Mouse (Mus musculus): Measurements from ENCODE around the gene Etfrf1. TPM values are rescaled to one million over a fixed set of nuclear protein-coding genes. Genes with fewer than 3 reads are reported as not detected.

Gene Etfrf1
- polyA plus RNA-seq, 1 experiment from 2014 or later = 32.9 TPM

GRCm38 (mm10) chr6:145193446-145193845, 17.5 kb upstream of the Etfrf1 start:
- H3K36me3 ChIP-seq = no peaks in the 10 kb centered on the region
- H3K9ac ChIP-seq (replicated peaks) = no peak overlapping the region
- no peak overlapping the region for H3K4me3 ChIP-seq (replicated peaks)
- H3K4me2 ChIP-seq = no peak overlapping the region
- no peaks in the 10 kb centered on the region for H3K9me3 ChIP-seq
- no peak overlapping the region for H3K27ac ChIP-seq
- no peaks in the 10 kb centered on the region for H3K4me1 ChIP-seq (replicated peaks)
- ATAC-seq (ENCODE audit: insufficient number of reproducible peaks, insufficient read depth, low FRiP score, low TSS enrichment, low read depth) = no peak
- WGBS = 77% methylated on average over 11 of the region's 11 CpGs
- H3K27me3 ChIP-seq = no peaks in the 10 kb centered on the region

- no peak for ATAC-seq (ENCODE audit: insufficient number of reproducible peaks, insufficient read depth, low FRiP score, low TSS enrichment, low read depth)
- H3K9me3 ChIP-seq = no peaks in the 10 kb centered on the region
- 94% methylated on average over 8 of the region's 8 CpGs for WGBS
- H3K27ac ChIP-seq = no peak overlapping the region
- no peaks in the 10 kb centered on the region for H3K36me3 ChIP-seq
- no peaks in the 10 kb centered on the region for H3K27me3 ChIP-seq
- no peak overlapping the region for H3K9ac ChIP-seq (replicated peaks)
- no peak overlapping the region for H3K4me2 ChIP-seq
- H3K4me1 ChIP-seq (replicated peaks) = no peaks in the 10 kb centered on the region
- H3K4me3 ChIP-seq (replicated peaks) = no peak overlapping the region
Observed at GRCm38 (mm10) chr6:145197949-145198686, 12.8 kb upstream of the Etfrf1 start.

- Histone ChIP-seq H3K4me3 (replicated peaks) (no peak overlapping the region), H3K9ac (replicated peaks) (no peak overlapping the region), H3K27ac (no peak overlapping the region), H3K27me3 (no peaks in the 10 kb centered on the region), H3K4me1 (replicated peaks) (no peaks in the 10 kb centered on the region), H3K9me3 (no peaks in the 10 kb centered on the region), H3K36me3 (no peaks in the 10 kb centered on the region), H3K4me2 (no peak overlapping the region)
- no peak for ATAC-seq (ENCODE audit: insufficient number of reproducible peaks, insufficient read depth, low FRiP score, low TSS enrichment, low read depth)
- 82% methylated on average over 13 of the region's 13 CpGs for WGBS
Observed at GRCm38 (mm10) chr6:145202432-145203125, 8.4 kb upstream of the Etfrf1 start.

- no peaks in the 10 kb centered on the region for H3K9me3 ChIP-seq
- no peak for ATAC-seq (ENCODE audit: insufficient number of reproducible peaks, insufficient read depth, low FRiP score, low TSS enrichment, low read depth)
- WGBS = 89% methylated on average over 6 of the region's 6 CpGs
- H3K9ac ChIP-seq (replicated peaks) = no peak overlapping the region
- no peak overlapping the region for H3K4me2 ChIP-seq
- no peak overlapping the region for H3K4me3 ChIP-seq (replicated peaks)
- H3K4me1 ChIP-seq (replicated peaks) = no peaks in the 10 kb centered on the region
- H3K36me3 ChIP-seq = no peaks in the 10 kb centered on the region
- no peak overlapping the region for H3K27ac ChIP-seq
- H3K27me3 ChIP-seq = no peaks in the 10 kb centered on the region
Observed at GRCm38 (mm10) chr6:145204440-145204839, 6.5 kb upstream of the Etfrf1 start.

GRCm38 (mm10) chr6:145205142-145205541, 5.8 kb upstream of the Etfrf1 start:
- Histone ChIP-seq H3K4me2 (no peak overlapping the region), H3K4me1 (replicated peaks) (0 out of 2 replicates have a peak, but pooled peaks cover 3% of the 10 kb centered on the region), H3K27me3 (no peaks in the 10 kb centered on the region), H3K4me3 (replicated peaks) (no peak overlapping the region), H3K36me3 (no peaks in the 10 kb centered on the region), H3K27ac (no peak overlapping the region), H3K9me3 (no peaks in the 10 kb centered on the region), H3K9ac (replicated peaks) (no peak overlapping the region)
- 75% methylated on average over 10 of the region's 10 CpGs for WGBS
- ATAC-seq (ENCODE audit: insufficient number of reproducible peaks, insufficient read depth, low FRiP score, low TSS enrichment, low read depth) = no peak

GRCm38 (mm10) chr6:145210056-145210680, 766 bp upstream of the Etfrf1 start:
- H3K27ac ChIP-seq = no peak overlapping the region
- 43% methylated on average over 8 of the region's 8 CpGs for WGBS
- no peak for ATAC-seq (ENCODE audit: insufficient number of reproducible peaks, insufficient read depth, low FRiP score, low TSS enrichment, low read depth)

GRCm38 (mm10) chr6:145211376-145212305, 707 bp downstream of the Etfrf1 start:
- 4% methylated on average over 21 of the region's 21 CpGs for WGBS
- ATAC-seq (ENCODE audit: insufficient number of reproducible peaks, insufficient read depth, low FRiP score, low TSS enrichment, low read depth) = peak; percentile 61
- H3K27me3 ChIP-seq = no peaks in the 10 kb centered on the region
- peak overlapping the region; percentile 97 for H3K27ac ChIP-seq
- H3K4me1 ChIP-seq (replicated peaks) = 0 out of 2 replicates have a peak, but pooled peaks cover 12% of the 10 kb centered on the region
- H3K9me3 ChIP-seq = no peaks in the 10 kb centered on the region
- peaks cover 12% of the 10 kb centered on the region; the same call in 1 of the 2 replicates for H3K36me3 ChIP-seq
- peak overlapping the region; percentile 64 for H3K4me3 ChIP-seq (replicated peaks)
- peak overlapping the region; percentile 54 for H3K4me2 ChIP-seq
- peak overlapping the region; percentile 78 for H3K9ac ChIP-seq (replicated peaks)

More at GRCm38 (mm10) chr6:145210056-145210680, 766 bp upstream of the Etfrf1 start:
- no peaks in the 10 kb centered on the region for H3K9me3 ChIP-seq
- H3K4me2 ChIP-seq = peak overlapping the region; percentile 54
- H3K27me3 ChIP-seq = no peaks in the 10 kb centered on the region
- 0 out of 2 replicates have a peak, but pooled peaks cover 12% of the 10 kb centered on the region for H3K4me1 ChIP-seq (replicated peaks)
- H3K4me3 ChIP-seq (replicated peaks) = peak overlapping the region; percentile 64
- H3K9ac ChIP-seq (replicated peaks) = no peak overlapping the region
- peaks cover 5% of the 10 kb centered on the region; the same call in 1 of the 2 replicates for H3K36me3 ChIP-seq

GRCm38 (mm10) chr6:145213916-145214315, 3.0 kb downstream of the Etfrf1 start:
- Histone ChIP-seq H3K36me3 (peaks cover 21% of the 10 kb centered on the region), H3K4me2 (no peak overlapping the region), H3K4me1 (replicated peaks) (0 out of 2 replicates have a peak, but pooled peaks cover 12% of the 10 kb centered on the region), H3K27me3 (no peaks in the 10 kb centered on the region), H3K9me3 (no peaks in the 10 kb centered on the region), H3K4me3 (replicated peaks) (no peak overlapping the region), H3K9ac (replicated peaks) (no peak overlapping the region), H3K27ac (no peak overlapping the region)
- WGBS = 77% methylated on average over 2 of the region's 2 CpGs
- ATAC-seq (ENCODE audit: insufficient number of reproducible peaks, insufficient read depth, low FRiP score, low TSS enrichment, low read depth) = no peak

- ATAC-seq (ENCODE audit: insufficient number of reproducible peaks, insufficient read depth, low FRiP score, low TSS enrichment, low read depth) = no peak
- Histone ChIP-seq H3K9me3 (no peaks in the 10 kb centered on the region), H3K4me3 (replicated peaks) (no peak overlapping the region), H3K27ac (no peak overlapping the region), H3K27me3 (no peaks in the 10 kb centered on the region), H3K9ac (replicated peaks) (no peak overlapping the region), H3K4me2 (no peak overlapping the region), H3K4me1 (replicated peaks) (0 out of 2 replicates have a peak, but pooled peaks cover 6% of the 10 kb centered on the region), H3K36me3 (peaks cover 35% of the 10 kb centered on the region)
- WGBS = 96% methylated on average over 3 of the region's 3 CpGs
Observed at GRCm38 (mm10) chr6:145215826-145216225, 4.9 kb downstream of the Etfrf1 start.

GRCm38 (mm10) chr6:145224246-145224645, 13.3 kb downstream of the Etfrf1 start:
- 91% methylated on average over 6 of the region's 6 CpGs for WGBS
- H3K27me3 ChIP-seq = no peaks in the 10 kb centered on the region
- H3K9me3 ChIP-seq = no peaks in the 10 kb centered on the region
- H3K36me3 ChIP-seq = peaks cover 36% of the 10 kb centered on the region; the same call in 1 of the 2 replicates
- H3K4me2 ChIP-seq = no peak overlapping the region
- no peaks in the 10 kb centered on the region for H3K4me1 ChIP-seq (replicated peaks)
- no peak overlapping the region for H3K4me3 ChIP-seq (replicated peaks)
- no peak for ATAC-seq (ENCODE audit: insufficient number of reproducible peaks, insufficient read depth, low FRiP score, low TSS enrichment, low read depth)
- H3K27ac ChIP-seq = no peak overlapping the region
- H3K9ac ChIP-seq (replicated peaks) = no peak overlapping the region
